Mouse (Mus musculus): Measurements from ENCODE around the gene Iqschfp. TPM values are rescaled to one million over a fixed set of nuclear protein-coding genes. Genes with fewer than 3 reads are reported as not detected.

Iqschfp gene
- polyA plus RNA-seq, 1 experiment: 1.1 TPM

DNA sequence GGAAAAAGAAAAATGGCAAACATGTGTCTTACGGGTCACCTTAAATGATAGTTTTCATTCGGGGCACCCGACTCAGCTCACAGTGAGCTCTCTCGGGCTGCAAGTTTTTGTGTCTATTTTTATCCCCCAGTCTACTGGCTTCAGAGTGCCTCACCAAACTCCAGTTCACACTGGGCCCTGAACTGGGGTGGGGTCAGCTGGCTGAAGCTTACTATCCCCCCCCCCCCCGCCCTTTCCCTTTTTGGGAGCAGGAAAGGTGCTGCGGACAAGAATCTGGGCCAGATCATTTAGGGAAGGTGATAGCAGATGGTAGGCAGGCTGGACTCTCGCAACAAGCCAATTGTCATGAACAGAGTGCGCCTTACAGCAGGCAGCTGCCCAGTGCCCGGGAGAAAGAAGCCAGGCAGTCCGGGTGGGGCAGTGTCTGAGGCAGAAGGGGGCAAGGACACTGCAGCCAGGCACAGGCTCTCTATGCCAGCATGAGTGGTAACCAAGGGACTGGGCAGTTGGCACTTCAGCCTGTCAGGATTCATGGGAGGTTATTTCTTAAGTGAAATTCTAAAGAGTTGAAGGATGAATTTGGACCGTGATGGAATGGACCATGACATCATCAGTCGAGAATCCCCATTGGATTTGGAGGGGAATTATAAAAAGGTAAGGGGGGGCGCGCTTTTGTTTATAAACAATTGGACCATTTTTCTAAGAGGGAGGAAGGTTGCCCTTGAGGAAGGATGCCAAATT, 691.9 kb downstream of the Iqschfp start:
- H3K27me3 ChIP-seq (ENCODE audit: control insufficient read depth, insufficient read depth, low read length): no peaks in the 10 kb centered on the region
- TF ChIP-seq POLR2A (IDR thresholded peaks at IDR 0.05; ENCODE audit: control insufficient read depth, low read depth, low read length) (no peak), CTCF (IDR thresholded peaks at IDR 0.05; ENCODE audit: control insufficient read depth, insufficient read depth, insufficient replicate concordance, low read depth, low read length) (no peak)
- H3K4me1 ChIP-seq (ENCODE audit: control insufficient read depth, insufficient read depth, low read length): peaks cover 5% of the 10 kb centered on the region; the same call in 1 of the 2 replicates
- H3K27ac ChIP-seq (ENCODE audit: control insufficient read depth, insufficient read depth, low read depth, low read length): no peak overlapping the region
- no peak overlapping the region for H3K4me3 ChIP-seq (ENCODE audit: control insufficient read depth, low read depth, low read length)
- H3K36me3 ChIP-seq (ENCODE audit: control insufficient read depth, insufficient read depth, low read length): no peaks in the 10 kb centered on the region

- H3K4me3 ChIP-seq (ENCODE audit: control insufficient read depth, low read depth, low read length): no peak overlapping the region
- TF ChIP-seq CTCF (IDR thresholded peaks at IDR 0.05; ENCODE audit: control insufficient read depth, insufficient read depth, insufficient replicate concordance, low read depth, low read length) (no peak), POLR2A (IDR thresholded peaks at IDR 0.05; ENCODE audit: control insufficient read depth, low read depth, low read length) (no peak)
- no peak overlapping the region for H3K27ac ChIP-seq (ENCODE audit: control insufficient read depth, insufficient read depth, low read depth, low read length)
- H3K36me3 ChIP-seq (ENCODE audit: control insufficient read depth, insufficient read depth, low read length): no peaks in the 10 kb centered on the region
- no peaks in the 10 kb centered on the region for H3K27me3 ChIP-seq (ENCODE audit: control insufficient read depth, insufficient read depth, low read length)
- H3K4me1 ChIP-seq (ENCODE audit: control insufficient read depth, insufficient read depth, low read length): peaks cover 5% of the 10 kb centered on the region; the same call in 1 of the 2 replicates
These were observed 693.2 kb downstream of the Iqschfp start for GRCm38 (mm10) chr3:68585213-68585612.

GRCm38 (mm10) chr3:68586646-68587064, 694.6 kb downstream of the Iqschfp start:
- no peak overlapping the region for H3K27ac ChIP-seq (ENCODE audit: control insufficient read depth, insufficient read depth, low read depth, low read length)
- H3K4me1 ChIP-seq (ENCODE audit: control insufficient read depth, insufficient read depth, low read length): peaks cover 6% of the 10 kb centered on the region
- H3K27me3 ChIP-seq (ENCODE audit: control insufficient read depth, insufficient read depth, low read length): no peaks in the 10 kb centered on the region
- TF ChIP-seq POLR2A (IDR thresholded peaks at IDR 0.05; ENCODE audit: control insufficient read depth, low read depth, low read length): no peak
- TF ChIP-seq CTCF (IDR thresholded peaks at IDR 0.05; ENCODE audit: control insufficient read depth, insufficient read depth, insufficient replicate concordance, low read depth, low read length): no peak
- H3K36me3 ChIP-seq (ENCODE audit: control insufficient read depth, insufficient read depth, low read length): no peaks in the 10 kb centered on the region
- H3K4me3 ChIP-seq (ENCODE audit: control insufficient read depth, low read depth, low read length): no peak overlapping the region

DNA sequence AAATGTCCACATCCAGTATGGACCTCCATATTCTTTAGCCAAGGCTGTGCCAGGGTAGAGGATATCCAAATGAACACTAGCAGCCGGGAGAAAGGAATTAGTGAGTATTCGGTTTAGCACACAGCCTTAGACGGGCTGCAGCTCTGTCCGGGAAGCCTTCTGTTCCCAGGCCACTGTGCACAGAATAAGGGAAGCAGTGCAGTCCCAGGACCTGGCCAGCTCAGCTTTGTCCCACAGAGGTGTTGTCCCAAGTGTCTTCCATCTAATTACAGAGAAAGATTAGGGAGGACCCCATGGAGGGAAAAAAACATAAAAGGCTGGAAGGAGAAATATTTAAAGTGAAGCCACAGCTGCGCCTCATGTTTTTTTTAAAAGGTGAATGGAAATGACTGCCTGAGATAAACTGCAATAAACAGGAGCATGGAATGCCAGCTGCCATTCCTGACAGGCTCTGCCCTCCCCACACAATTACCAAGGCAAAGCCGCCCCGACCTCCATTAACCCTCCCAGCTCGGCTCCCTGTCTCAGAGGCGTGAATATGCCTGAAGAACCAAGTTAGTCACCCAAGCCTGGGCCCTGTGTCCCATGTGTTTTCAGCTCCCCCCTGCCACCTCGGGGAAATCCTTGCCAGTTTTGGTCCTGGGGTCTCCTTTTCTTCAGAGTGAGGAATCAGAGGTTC, 695.7 kb downstream of the Iqschfp start:
- TF ChIP-seq CTCF (IDR thresholded peaks at IDR 0.05; ENCODE audit: control insufficient read depth, insufficient read depth, insufficient replicate concordance, low read depth, low read length) (no peak), POLR2A (IDR thresholded peaks at IDR 0.05; ENCODE audit: control insufficient read depth, low read depth, low read length) (no peak)
- H3K36me3 ChIP-seq (ENCODE audit: control insufficient read depth, insufficient read depth, low read length): no peaks in the 10 kb centered on the region
- H3K27me3 ChIP-seq (ENCODE audit: control insufficient read depth, insufficient read depth, low read length): no peaks in the 10 kb centered on the region
- H3K4me1 ChIP-seq (ENCODE audit: control insufficient read depth, insufficient read depth, low read length): peaks cover 5% of the 10 kb centered on the region
- H3K27ac ChIP-seq (ENCODE audit: control insufficient read depth, insufficient read depth, low read depth, low read length): no peak overlapping the region
- H3K4me3 ChIP-seq (ENCODE audit: control insufficient read depth, low read depth, low read length): no peak overlapping the region

DNA sequence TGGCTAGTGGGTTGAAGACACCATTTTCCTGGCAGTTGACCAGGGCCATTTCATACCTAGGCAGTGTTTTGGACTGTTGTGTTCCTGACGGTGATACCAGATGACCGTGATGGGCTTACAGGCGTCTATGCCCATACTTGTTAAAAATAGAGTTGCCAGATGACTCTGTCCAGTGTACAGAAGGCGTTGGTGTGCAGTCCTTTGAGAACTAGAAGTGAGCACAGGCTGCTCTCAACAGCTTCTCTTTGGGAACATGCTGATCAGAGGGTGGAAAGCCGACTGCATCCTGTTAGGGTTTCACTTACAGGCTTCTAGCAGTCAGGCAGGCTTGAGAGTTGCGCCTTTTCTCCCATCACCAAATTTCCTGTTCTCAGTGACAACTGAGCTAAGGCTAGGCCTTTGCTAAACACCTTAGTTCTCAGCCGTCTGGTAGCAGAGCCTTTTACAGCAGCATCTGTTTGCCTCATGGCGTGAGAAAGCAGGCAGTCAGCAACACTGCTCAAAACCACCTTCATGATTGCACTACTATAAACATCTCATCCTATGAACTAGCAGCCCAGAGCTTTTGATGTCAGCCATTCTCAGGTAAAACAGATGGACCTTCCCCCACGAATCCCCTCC, 697.3 kb downstream of the Iqschfp start:
- peaks cover 3% of the 10 kb centered on the region; the same call in 1 of the 2 replicates for H3K4me1 ChIP-seq (ENCODE audit: control insufficient read depth, insufficient read depth, low read length)

GRCm38 (mm10) chr3:68590436-68590835, 698.4 kb downstream of the Iqschfp start:
- peaks cover 3% of the 10 kb centered on the region; the same call in 1 of the 2 replicates for H3K4me1 ChIP-seq (ENCODE audit: control insufficient read depth, insufficient read depth, low read length)
- no peak overlapping the region; the same call in 1 of the 2 replicates for H3K27ac ChIP-seq (ENCODE audit: control insufficient read depth, insufficient read depth, low read depth, low read length)
- H3K27me3 ChIP-seq (ENCODE audit: control insufficient read depth, insufficient read depth, low read length): no peaks in the 10 kb centered on the region
- no peak for TF ChIP-seq POLR2A (IDR thresholded peaks at IDR 0.05; ENCODE audit: control insufficient read depth, low read depth, low read length)
- H3K36me3 ChIP-seq (ENCODE audit: control insufficient read depth, insufficient read depth, low read length): no peaks in the 10 kb centered on the region
- no peak overlapping the region for H3K4me3 ChIP-seq (ENCODE audit: control insufficient read depth, low read depth, low read length)

More for the DNA sequence above, 697.3 kb downstream of the Iqschfp start:
- Histone ChIP-seq H3K36me3 (ENCODE audit: control insufficient read depth, insufficient read depth, low read length) (no peaks in the 10 kb centered on the region), H3K27ac (ENCODE audit: control insufficient read depth, insufficient read depth, low read depth, low read length) (no peak overlapping the region), H3K27me3 (ENCODE audit: control insufficient read depth, insufficient read depth, low read length) (no peaks in the 10 kb centered on the region), H3K4me3 (ENCODE audit: control insufficient read depth, low read depth, low read length) (no peak overlapping the region)
- TF ChIP-seq POLR2A (IDR thresholded peaks at IDR 0.05; ENCODE audit: control insufficient read depth, low read depth, low read length): no peak

DNA sequence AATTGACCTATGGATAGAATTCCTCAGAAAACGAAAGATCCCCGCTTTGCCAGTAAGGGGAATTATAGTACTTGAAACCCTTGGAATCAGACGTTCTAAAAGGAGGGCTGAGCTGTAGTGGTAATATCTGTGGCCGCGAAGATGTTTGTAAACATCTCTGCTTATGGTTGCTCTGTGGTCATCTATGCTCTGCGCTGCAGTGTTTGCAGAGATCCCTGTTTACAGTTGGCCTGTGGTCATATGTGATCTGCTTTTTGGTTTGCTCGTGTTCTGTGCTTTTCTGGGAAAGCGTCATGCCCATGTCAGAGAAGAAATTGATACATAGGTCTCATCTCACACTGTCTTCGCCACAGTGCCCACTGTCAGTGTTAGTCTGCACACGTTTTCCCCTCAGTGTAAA, 700.5 kb downstream of the Iqschfp start:
- no peak overlapping the region for H3K27ac ChIP-seq (ENCODE audit: control insufficient read depth, insufficient read depth, low read depth, low read length)
- peaks cover 3% of the 10 kb centered on the region; the same call in 1 of the 2 replicates for H3K4me1 ChIP-seq (ENCODE audit: control insufficient read depth, insufficient read depth, low read length)
- no peaks in the 10 kb centered on the region for H3K36me3 ChIP-seq (ENCODE audit: control insufficient read depth, insufficient read depth, low read length)
- TF ChIP-seq POLR2A (IDR thresholded peaks at IDR 0.05; ENCODE audit: control insufficient read depth, low read depth, low read length) (no peak), CTCF (IDR thresholded peaks at IDR 0.05; ENCODE audit: control insufficient read depth, insufficient read depth, insufficient replicate concordance, low read depth, low read length) (no peak)
- H3K27me3 ChIP-seq (ENCODE audit: control insufficient read depth, insufficient read depth, low read length): no peaks in the 10 kb centered on the region
- no peak overlapping the region for H3K4me3 ChIP-seq (ENCODE audit: control insufficient read depth, low read depth, low read length)
